Mouse (Mus musculus) G1E (cell line): Measurements from ENCODE around the gene Dhrs4. TPM values are rescaled to one million over a fixed set of nuclear protein-coding genes. Genes with fewer than 3 reads are reported as not detected.

Experiments
- ATAC-seq: 2 replicates; pipeline ENCODE4 v1.8.0; 2016; ENCODE audit warnings: mild to moderate bottlenecking; ENCODE audit not compliant: insufficient number of reproducible peaks, poor library complexity, low FRiP score, severe bottlenecking; ENCODE audit errors: extremely low read depth
- DNase-seq: peaks from one replicate; pipeline ENCODE4 v3.0.0; 2012; ENCODE audit warnings: low spot score
- H3K27me3 ChIP-seq: 2 replicates; pipeline ENCODE4 v1.6.1; 2012; ENCODE audit warnings: mild to moderate bottlenecking, low read length, inconsistent platforms; ENCODE audit not compliant: insufficient read depth
- H3K36me3 ChIP-seq: replicated peaks from 2 replicates; pipeline ENCODE3; 2012; ENCODE audit warnings: mild to moderate bottlenecking, inconsistent platforms
- H3K4me1 ChIP-seq: 2 replicates; pipeline ENCODE4 v1.6.1; 2012; ENCODE audit warnings: low read depth, low read length, inconsistent platforms, mixed read lengths; ENCODE audit not compliant: insufficient read depth
- H3K4me3 ChIP-seq: 2 replicates; pipeline ENCODE4 v1.5.1; 2012; ENCODE audit warnings: low read depth, mild to moderate bottlenecking, inconsistent platforms, low read length, moderate library complexity, mixed read lengths
- H3K9me3 ChIP-seq: replicated peaks from 2 replicates; pipeline ENCODE4 v1.6.1; 2012; ENCODE audit warnings: inconsistent platforms
- CTCF ChIP-seq: IDR thresholded peaks from 2 replicates; pipeline ENCODE4 v1.5.1; 2012; ENCODE audit warnings: low read depth, low read length, inconsistent platforms, mixed read lengths
- GATA1 ChIP-seq: IDR thresholded peaks from 2 replicates; pipeline ENCODE4 v1.6.1; 2012; ENCODE audit warnings: borderline replicate concordance, low read length, inconsistent platforms, mixed read lengths
- GATA2 ChIP-seq: IDR thresholded peaks from 2 replicates; pipeline ENCODE4 v1.6.1; 2012; ENCODE audit warnings: low read depth, low read length, inconsistent platforms, borderline replicate concordance
- POLR2AphosphoS5 ChIP-seq: IDR thresholded peaks from 2 replicates; pipeline ENCODE4 v1.6.1; 2012; ENCODE audit warnings: low read depth, low read length, inconsistent platforms; ENCODE audit not compliant: insufficient replicate concordance
- TAL1 ChIP-seq: conservative IDR thresholded peaks from 2 replicates; pipeline ENCODE4 v1.6.1; 2012; ENCODE audit warnings: low read depth, low read length, inconsistent platforms, mixed read lengths
- polyA plus RNA-seq: library from polyadenylated mRNA; stranded (reverse); fragments of >175 nt; gene quantifications from 2 replicates; pipeline ENCODE4 v1.2.3, GENCODE M21; 2012
- total RNA-seq, 2 experiments: library from RNA; stranded (forward) in 1 of 2; stranded (reverse) in 1 of 2; fragments of 200-1000 nt in 1 of 2; fragments of >200 nt in 1 of 2; fragmentation: Nextera tagmentation in 1 of 2; gene quantifications; 2 replicates each; pipeline ENCODE4 v1.2.3; 2014 to 2017

Gene Dhrs4
- total and polyA plus RNA-seq, 3 experiments: 21.1 to 47.7 (median 37.4) TPM

- DNase-seq: no peak
- no peak for TF ChIP-seq GATA1
- TF ChIP-seq POLR2AphosphoS5: no peak
- no peak for TF ChIP-seq TAL1
- TF ChIP-seq GATA2: no peak
- TF ChIP-seq CTCF: no peak
- Histone ChIP-seq H3K4me1 (peaks cover 14% of the 10 kb centered on the region), H3K9me3 (no peaks in the 10 kb centered on the region), H3K36me3 (no peaks in the 10 kb centered on the region), H3K4me3 (no peak overlapping the region), H3K27me3 (peaks cover 80% of the 10 kb centered on the region)
- no peak for ATAC-seq
These were observed 31.0 kb downstream of the Dhrs4 start for GRCm38 (mm10) chr14:55509540-55509939.

GRCm38 (mm10) chr14:55510125-55510731 lies 31.7 kb downstream of the Dhrs4 start, which contains the start of gene Cpne6:
Cpne6 (plus strand) TSS chr14:55510445.
- Histone ChIP-seq H3K36me3 (no peaks in the 10 kb centered on the region), H3K9me3 (no peaks in the 10 kb centered on the region), H3K4me3 (no peak within 1 kb of the TSS), H3K27me3 (peaks cover 82% of the 10 kb centered on the region), H3K4me1 (peaks cover 14% of the 10 kb centered on the region)
- no peak for ATAC-seq
- no peak for TF ChIP-seq POLR2AphosphoS5
- TF ChIP-seq GATA2: no peak
- TF ChIP-seq TAL1: no peak
- no peak for TF ChIP-seq CTCF
- TF ChIP-seq GATA1: no peak
- no peak for DNase-seq

- no peak overlapping the region for H3K4me3 ChIP-seq
- H3K27me3 ChIP-seq: peaks cover 85% of the 10 kb centered on the region
- TF ChIP-seq POLR2AphosphoS5: no peak
- TF ChIP-seq TAL1: no peak
- no peak for TF ChIP-seq CTCF
- TF ChIP-seq GATA2: no peak
- no peak for TF ChIP-seq GATA1
These were observed 32.5 kb downstream of the Dhrs4 start for GRCm38 (mm10) chr14:55511037-55511436.

GRCm38 (mm10) chr14:55513927-55514326 lies 35.4 kb downstream of the Dhrs4 start:
- TF ChIP-seq GATA1 (no peak), TAL1 (no peak), POLR2AphosphoS5 (no peak), CTCF (no peak), GATA2 (no peak)
- no peak overlapping the region for H3K4me3 ChIP-seq
- peaks cover 12% of the 10 kb centered on the region for H3K4me1 ChIP-seq
- H3K27me3 ChIP-seq: peaks cover 84% of the 10 kb centered on the region
- no peaks in the 10 kb centered on the region for H3K36me3 ChIP-seq
- ATAC-seq: no peak
- H3K9me3 ChIP-seq: no peaks in the 10 kb centered on the region
- DNase-seq: no peak

More at GRCm38 (mm10) chr14:55511037-55511436, 32.5 kb downstream of the Dhrs4 start:
- no peaks in the 10 kb centered on the region for H3K9me3 ChIP-seq
- ATAC-seq (no peak), DNase-seq (no peak)
- no peaks in the 10 kb centered on the region for H3K36me3 ChIP-seq
- peaks cover 14% of the 10 kb centered on the region for H3K4me1 ChIP-seq

- Histone ChIP-seq H3K4me3 (no peak overlapping the region), H3K4me1 (peaks cover 12% of the 10 kb centered on the region), H3K9me3 (no peaks in the 10 kb centered on the region), H3K36me3 (no peaks in the 10 kb centered on the region), H3K27me3 (peaks cover 85% of the 10 kb centered on the region)
- DNase-seq: no peak
- no peak for ATAC-seq
- no peak for TF ChIP-seq POLR2AphosphoS5
- no peak for TF ChIP-seq CTCF
These were observed 37.3 kb downstream of the Dhrs4 start for GRCm38 (mm10) chr14:55515846-55516245.

GRCm38 (mm10) chr14:55518897-55519296 lies 40.3 kb downstream of the Dhrs4 start:
- H3K36me3 ChIP-seq: no peaks in the 10 kb centered on the region
- TF ChIP-seq GATA2: no peak
- TF ChIP-seq CTCF: no peak
- ATAC-seq: no peak

More at GRCm38 (mm10) chr14:55518897-55519296, 40.3 kb downstream of the Dhrs4 start:
- Histone ChIP-seq H3K4me1 (peaks cover 6% of the 10 kb centered on the region), H3K27me3 (peaks cover 78% of the 10 kb centered on the region), H3K4me3 (no peak overlapping the region), H3K9me3 (no peaks in the 10 kb centered on the region)
- DNase-seq: no peak
